Mouse (Mus musculus) C2C12 (cell line): ENCODE measurements around the gene Mrtfa.

Experiments
- CEBPB ChIP-seq: IDR thresholded peaks from one replicate; pipeline ENCODE4 v1.6.1; 2011; ENCODE audit warnings: low read depth, mild to moderate bottlenecking, control low read depth, moderate library complexity
- CTCF ChIP-seq: IDR thresholded peaks from one replicate; pipeline ENCODE4 v1.5.1; 2011; ENCODE audit not compliant: control insufficient read depth, insufficient read depth, insufficient read length
- FOSL1 ChIP-seq: IDR thresholded peaks from one replicate; pipeline ENCODE4 v1.8.0; 2011; ENCODE audit warnings: mild to moderate bottlenecking, low read length; ENCODE audit not compliant: poor library complexity, insufficient read depth, severe bottlenecking
- MAX ChIP-seq: IDR thresholded peaks from one replicate; pipeline ENCODE4 v1.6.1; 2011; ENCODE audit warnings: mild to moderate bottlenecking, control low read depth
- MYOD1 ChIP-seq: IDR thresholded peaks from one replicate; pipeline ENCODE4 v1.6.1; 2011; ENCODE audit warnings: low read depth; ENCODE audit not compliant: control insufficient read depth, insufficient read length
- MYOG ChIP-seq: IDR thresholded peaks from one replicate; pipeline ENCODE4 v1.6.1; 2011; ENCODE audit not compliant: control insufficient read depth, insufficient read length; ENCODE audit errors: extremely low read depth
- USF1 ChIP-seq: IDR thresholded peaks from one replicate; pipeline ENCODE4 v1.6.1; 2011; ENCODE audit warnings: low read depth, mild to moderate bottlenecking, control low read depth, moderate library complexity

DNA sequence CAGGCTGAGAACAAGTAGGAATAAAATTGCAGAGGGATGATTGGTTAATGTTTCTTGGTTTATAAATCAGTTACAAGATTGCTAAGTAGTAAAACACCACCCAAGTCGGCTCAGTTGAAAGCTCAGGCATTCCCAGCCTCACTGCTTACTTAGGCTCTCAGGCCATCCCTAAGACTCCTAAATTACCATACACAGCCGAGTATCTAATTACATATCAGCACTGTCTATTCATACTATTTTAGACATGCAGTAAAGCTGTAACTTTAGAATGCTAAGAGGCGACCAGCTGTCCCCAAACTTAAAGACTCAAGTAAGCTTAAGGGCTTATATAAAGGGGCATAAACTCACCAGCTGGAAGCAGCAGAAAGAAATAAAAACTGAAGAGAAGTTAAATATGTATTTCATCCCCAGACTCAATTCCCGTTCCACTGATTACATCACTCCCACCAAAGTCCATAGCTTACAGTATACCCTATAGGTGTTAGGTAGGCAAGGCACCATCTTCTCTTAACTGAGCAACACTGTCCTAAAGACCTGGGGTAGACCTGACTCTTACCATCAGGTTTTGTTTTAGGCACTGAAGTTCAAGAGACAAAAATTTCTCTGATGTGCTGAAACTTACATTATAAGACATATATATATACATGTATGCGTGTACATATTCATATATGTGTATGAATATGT lies 62.3 kb downstream of the Mrtfa start:
- TF ChIP-seq MYOG (no peak), CTCF (no peak), USF1 (no peak), CEBPB (no peak), MAX (no peak), MYOD1 (no peak), FOSL1 (no peak)
